Mouse (Mus musculus) central nervous system, embryonic 14 days (tissue): ENCODE results near the gene Treml2. TPM values are rescaled to one million over a fixed set of nuclear protein-coding genes. Genes with fewer than 3 reads are reported as not detected.

ENCODE experiments used
- polyA plus RNA-seq: library from polyadenylated mRNA; depleted of rRNA; stranded (reverse); fragments of >200 nt; gene quantifications from 2 replicates; pipeline ENCODE4 v1.2.3, GENCODE M21; 2012; rRNA removed

Treml2 gene
- polyA plus RNA-seq: 0.38 and 0.43 TPM in 2 replicates

GRCm38 (mm10) chr17:48299203-48299602 is at the start of gene Treml2:
Treml2 (plus strand) TSS chr17:48299498.

GRCm38 (mm10) chr17:48263741-48264362 is 35.4 kb upstream of the Treml2 start, which contains the start of gene Treml4:
Treml4 (plus strand) TSS chr17:48264295.

GRCm38 (mm10) chr17:48315905-48316579 is 16.7 kb downstream of the Treml2 start, which contains the start of gene B430306N03Rik:
B430306N03Rik (plus strand) TSS chr17:48316141.

GRCm38 (mm10) chr17:48346231-48346630 is 46.9 kb downstream of the Treml2 start, which contains the start of gene Trem2:
Trem2 (plus strand) TSS chr17:48346401.

GRCm38 (mm10) chr17:48359616-48360015 is 60.3 kb downstream of the Treml2 start, which contains the start of gene Treml1:
Treml1 (plus strand) TSS chr17:48359916.

Other genes starting within 250 kb of the Treml2 start
- not detected in 2 replicates for gene 1700067P10Rik, start 210.2 kb upstream of the Treml2 start, polyA plus RNA-seq
- not detected in 2 replicates for gene 9830107B12Rik, start 153.2 kb upstream of the Treml2 start, polyA plus RNA-seq
- 0.11 and 0.16 TPM in 2 replicates for gene A530064D06Rik, start 132.2 kb upstream of the Treml2 start, polyA plus RNA-seq
- gene Trem1, start 66.7 kb upstream of the Treml2 start, polyA plus RNA-seq: 0.01 and 0.08 TPM in 2 replicates
- 0.11 TPM in 1 of 2 replicates, not detected in the other for gene Trem3, start 51.7 kb upstream of the Treml2 start, polyA plus RNA-seq
- gene Treml4, start 35.2 kb upstream of the Treml2 start, polyA plus RNA-seq: 0.17 TPM in 1 of 2 replicates, not detected in the other
- 0.38 and 0.60 TPM in 2 replicates for gene B430306N03Rik, start 16.6 kb downstream of the Treml2 start, polyA plus RNA-seq
- gene Trem2, start 46.9 kb downstream of the Treml2 start, polyA plus RNA-seq: 7.0 and 8.5 TPM in 2 replicates
- 0.45 and 0.65 TPM in 2 replicates for gene Treml1, start 60.4 kb downstream of the Treml2 start, polyA plus RNA-seq
- 81.6 and 97.0 TPM in 2 replicates for gene Nfya, start 110.4 kb downstream of the Treml2 start, polyA plus RNA-seq
- gene Oard1, start 110.5 kb downstream of the Treml2 start, polyA plus RNA-seq: 31.5 and 37.0 TPM in 2 replicates
- 0.11 and 4.3 TPM in 2 replicates for gene Apobec2, start 133.4 kb downstream of the Treml2 start, polyA plus RNA-seq
- 3.1 and 3.2 TPM in 2 replicates for gene Tspo2, start 152.0 kb downstream of the Treml2 start, polyA plus RNA-seq
- 0.10 and 0.19 TPM in 2 replicates for gene Unc5cl, start 155.4 kb downstream of the Treml2 start, polyA plus RNA-seq